Mouse (Mus musculus) testis, adult 2 months (tissue): ENCODE measurements around the gene Gpr183. TPM values are rescaled to one million over a fixed set of nuclear protein-coding genes. Genes with fewer than 3 reads are reported as not detected.
A peak's percentile ranks its signal among the peaks of the same experiment; 100 is the strongest.

ENCODE experiments used
- H3K27ac ChIP-seq: fragments of 200-500 bp; 2 replicates; pipeline ENCODE4 v1.5.1; 2012; ENCODE audit warnings: low read depth, low read length; ENCODE audit not compliant: control insufficient read depth, insufficient read depth
- H3K27me3 ChIP-seq: fragments of 200-500 bp; 2 replicates; pipeline ENCODE4 v1.6.1; 2012; ENCODE audit warnings: mild to moderate bottlenecking, low read length, moderate library complexity; ENCODE audit not compliant: control insufficient read depth, insufficient read depth
- H3K36me3 ChIP-seq: fragments of 200-500 bp; 2 replicates; pipeline ENCODE4 v1.6.1; 2012; ENCODE audit warnings: mild to moderate bottlenecking, low read length; ENCODE audit not compliant: control insufficient read depth, insufficient read depth
- H3K4me1 ChIP-seq: fragments of 200-500 bp; 2 replicates; pipeline ENCODE4 v1.6.1; 2012; ENCODE audit warnings: low read length; ENCODE audit not compliant: control insufficient read depth, insufficient read depth
- H3K4me3 ChIP-seq: fragments of 200-500 bp; 2 replicates; pipeline ENCODE4 v1.5.1; 2012; ENCODE audit warnings: low read depth, mild to moderate bottlenecking, low read length, moderate library complexity, mixed read lengths; ENCODE audit not compliant: control insufficient read depth
- CTCF ChIP-seq: fragments of 200-500 bp; IDR thresholded peaks from 2 replicates; pipeline ENCODE4 v1.5.1; 2012; ENCODE audit warnings: low read depth, mild to moderate bottlenecking, inconsistent platforms, low read length, moderate library complexity; ENCODE audit not compliant: control insufficient read depth, insufficient read depth, insufficient replicate concordance
- POLR2A ChIP-seq: fragments of 200-500 bp; IDR thresholded peaks from 2 replicates; pipeline ENCODE4 v1.6.1; 2012; ENCODE audit warnings: low read depth, mild to moderate bottlenecking, inconsistent platforms, low read length, moderate library complexity; ENCODE audit not compliant: control insufficient read depth
- polyA plus RNA-seq: library from polyadenylated mRNA; depleted of rRNA; stranded (reverse); fragments of >200 nt; gene quantifications from 2 replicates; pipeline ENCODE4 v1.2.3, GENCODE M21; 2012

Gene Gpr183
- polyA plus RNA-seq, 1 experiment = 0.15 TPM

DNA sequence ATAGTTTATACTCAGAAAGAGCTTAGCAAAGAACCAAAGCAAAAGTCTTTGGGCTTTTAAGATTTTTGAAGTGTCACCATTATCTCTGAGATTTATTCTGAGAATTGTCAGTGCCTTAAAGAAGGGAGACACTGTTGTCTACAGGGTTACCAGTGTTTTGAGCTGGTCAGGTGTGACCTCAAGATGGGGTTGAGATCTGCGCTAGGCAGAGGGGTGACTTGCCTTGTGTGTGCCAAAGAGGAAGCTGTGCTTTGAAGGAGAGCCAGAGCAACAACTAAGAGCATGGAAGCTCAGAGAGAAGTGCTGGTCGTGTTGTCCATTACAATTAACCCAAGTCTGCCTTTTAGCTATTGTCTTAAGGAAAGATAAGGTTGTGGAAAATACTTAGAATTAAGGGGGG lies 4.5 kb downstream of the Gpr183 start:
- Histone ChIP-seq H3K36me3 (no peaks in the 10 kb centered on the region), H3K27ac (no peak overlapping the region; the same call in 1 of the 2 replicates), H3K27me3 (no peaks in the 10 kb centered on the region), H3K4me3 (no peak overlapping the region), H3K4me1 (no peaks in the 10 kb centered on the region; the same call in none of the 2 replicates)
- TF ChIP-seq CTCF (no peak), POLR2A (no peak)

- Histone ChIP-seq H3K36me3 (no peaks in the 10 kb centered on the region), H3K27ac (no peak overlapping the region), H3K4me3 (no peak overlapping the region), H3K4me1 (no peaks in the 10 kb centered on the region; the same call in none of the 2 replicates), H3K27me3 (no peaks in the 10 kb centered on the region)
- TF ChIP-seq CTCF (no peak), POLR2A (no peak)
Observed at GRCm38 (mm10) chr14:121960031-121960430, 5.0 kb downstream of the Gpr183 start.

DNA sequence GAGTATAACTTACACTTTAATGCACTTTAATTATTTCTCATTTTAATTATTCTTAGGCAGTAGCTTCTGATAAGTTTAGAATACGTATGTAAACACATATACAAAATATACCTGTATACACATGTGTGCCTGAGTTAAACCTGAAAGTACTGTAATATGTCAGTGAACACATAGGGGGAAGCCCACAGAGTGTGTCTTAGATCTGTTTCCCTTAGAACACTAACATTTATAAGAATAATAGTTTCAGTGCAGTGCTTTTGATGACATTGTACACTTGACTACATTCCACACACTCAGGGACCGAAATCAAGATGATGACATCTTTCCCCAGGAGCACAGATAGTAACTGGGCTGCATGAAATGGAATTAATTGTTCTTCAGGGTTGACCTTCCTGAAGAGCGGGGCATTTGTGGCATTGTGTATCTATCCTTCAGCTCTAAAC lies 5.4 kb downstream of the Gpr183 start:
- no peak overlapping the region for H3K4me3 ChIP-seq
- H3K27ac ChIP-seq = no peak overlapping the region
- no peaks in the 10 kb centered on the region; the same call in none of the 2 replicates for H3K4me1 ChIP-seq
- no peak for TF ChIP-seq CTCF
- no peak for TF ChIP-seq POLR2A
- H3K36me3 ChIP-seq = no peaks in the 10 kb centered on the region
- H3K27me3 ChIP-seq = no peaks in the 10 kb centered on the region

DNA sequence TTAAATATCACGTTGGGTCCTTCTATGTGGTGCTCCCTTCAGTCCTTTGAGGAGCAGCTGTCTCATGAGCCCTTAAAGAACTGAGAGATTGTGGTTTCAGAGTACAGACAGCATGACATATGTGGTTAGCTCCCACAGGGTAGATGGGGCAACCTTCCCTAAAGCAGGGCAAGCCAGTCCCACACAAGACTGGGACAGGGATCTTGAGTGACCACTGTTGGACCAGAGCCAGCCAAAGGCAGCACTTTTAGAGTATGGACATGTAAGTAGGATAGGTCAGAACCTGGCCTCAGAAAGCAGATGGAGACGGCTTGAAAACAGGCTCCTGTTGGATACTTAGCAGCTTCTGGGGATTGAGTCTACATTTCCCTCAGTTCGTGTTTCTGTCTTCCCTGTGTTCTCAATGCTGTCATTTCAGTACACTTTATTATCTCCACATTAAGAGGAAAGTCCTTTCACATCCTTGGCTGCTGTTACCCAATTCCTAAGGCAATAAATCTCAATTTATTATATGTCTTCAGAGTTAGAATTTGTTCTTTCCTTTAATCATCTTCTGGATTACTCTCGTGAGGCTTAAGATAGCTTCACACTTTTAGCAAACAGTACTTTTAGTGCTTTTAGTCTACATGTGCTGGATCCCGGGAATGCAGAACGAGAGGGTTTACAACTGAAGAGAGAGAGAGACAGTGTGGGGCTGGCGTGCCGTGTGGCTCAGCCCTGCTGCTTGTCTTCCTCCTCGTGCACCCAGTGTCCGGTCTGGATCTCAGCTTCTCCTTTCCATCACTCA lies 6.1 kb downstream of the Gpr183 start:
- H3K4me1 ChIP-seq = no peaks in the 10 kb centered on the region; the same call in none of the 2 replicates
- TF ChIP-seq POLR2A (no peak), CTCF (no peak)
- H3K27me3 ChIP-seq = no peaks in the 10 kb centered on the region
- no peak overlapping the region for H3K4me3 ChIP-seq
- H3K27ac ChIP-seq = no peak overlapping the region
- H3K36me3 ChIP-seq = no peaks in the 10 kb centered on the region

GRCm38 (mm10) chr14:121958041-121958750 lies 6.8 kb downstream of the Gpr183 start:
- Histone ChIP-seq H3K4me3 (no peak overlapping the region), H3K4me1 (no peaks in the 10 kb centered on the region; the same call in none of the 2 replicates), H3K36me3 (no peaks in the 10 kb centered on the region), H3K27ac (no peak overlapping the region), H3K27me3 (no peaks in the 10 kb centered on the region)
- TF ChIP-seq POLR2A = no peak
- no peak for TF ChIP-seq CTCF

DNA sequence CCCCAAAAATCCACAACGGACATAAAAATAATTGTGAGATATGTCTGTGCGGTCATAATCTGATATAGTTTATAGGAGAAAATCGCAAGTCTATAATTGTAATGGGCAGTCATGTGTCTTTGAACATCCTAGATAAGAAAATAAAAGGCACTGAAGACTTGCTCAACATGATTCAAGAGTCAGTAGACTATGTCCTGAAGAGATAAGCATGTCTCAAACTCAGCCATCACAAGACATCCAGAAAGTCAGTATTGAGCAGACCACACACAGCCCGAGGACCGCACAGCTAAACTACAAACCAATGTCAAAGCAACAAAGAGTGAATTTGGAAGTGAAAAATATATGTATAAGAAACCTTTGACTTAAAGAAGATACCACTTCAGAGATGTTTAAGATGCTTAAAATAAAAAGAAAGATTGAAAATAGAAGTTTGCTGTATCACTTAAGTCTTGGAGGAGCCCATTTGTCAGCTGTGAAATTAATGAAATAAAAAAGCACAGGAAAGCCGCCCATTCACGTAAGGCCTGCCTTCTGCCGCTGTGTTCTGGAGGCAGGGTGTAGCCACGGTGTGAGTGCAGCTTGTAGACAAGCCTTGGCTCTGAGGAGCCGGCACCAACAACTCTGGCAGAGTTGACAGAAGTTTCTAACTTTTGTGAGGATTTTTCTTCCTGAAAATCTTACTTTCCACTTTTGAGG lies 7.7 kb downstream of the Gpr183 start:
- no peak for TF ChIP-seq CTCF
- no peak for TF ChIP-seq POLR2A
- Histone ChIP-seq H3K27me3 (no peaks in the 10 kb centered on the region), H3K36me3 (no peaks in the 10 kb centered on the region), H3K27ac (0 out of 2 replicates have a peak overlapping the region, but pooled peaks have one; percentile 21), H3K4me1 (no peaks in the 10 kb centered on the region; the same call in none of the 2 replicates), H3K4me3 (no peak overlapping the region)

DNA sequence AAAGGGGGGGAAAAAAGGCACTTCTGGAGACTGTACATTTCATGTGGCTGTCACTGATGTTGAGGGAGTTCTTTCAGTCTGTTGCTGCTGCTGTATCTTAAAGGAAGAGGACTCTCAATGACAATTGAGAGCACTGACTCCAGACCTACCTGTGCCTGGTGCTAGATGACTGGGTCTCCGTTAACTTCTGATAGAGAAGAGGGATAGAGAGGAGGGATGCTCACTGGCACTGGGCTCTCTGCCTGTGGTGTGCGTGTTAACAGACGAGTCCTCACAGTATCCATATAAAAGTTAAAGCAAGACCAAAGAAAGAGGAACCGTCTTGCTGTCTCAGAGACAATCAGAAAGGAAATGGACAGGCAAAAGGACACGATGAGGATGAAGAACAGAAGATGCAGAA lies 8.7 kb downstream of the Gpr183 start:
- Histone ChIP-seq H3K4me3 (no peak overlapping the region), H3K27me3 (no peaks in the 10 kb centered on the region), H3K4me1 (no peaks in the 10 kb centered on the region; the same call in 1 of the 2 replicates), H3K27ac (no peak overlapping the region), H3K36me3 (no peaks in the 10 kb centered on the region)
- no peak for TF ChIP-seq CTCF
- no peak for TF ChIP-seq POLR2A
